Mouse (Mus musculus) G1E (cell line): ENCODE data around the gene Zbtb32. TPM values are rescaled to one million over a fixed set of nuclear protein-coding genes. Genes with fewer than 3 reads are reported as not detected.

Experiments
- ATAC-seq: 2 replicates; pipeline ENCODE4 v1.8.0; 2016; ENCODE audit warnings: mild to moderate bottlenecking; ENCODE audit not compliant: insufficient number of reproducible peaks, poor library complexity, low FRiP score, severe bottlenecking; ENCODE audit errors: extremely low read depth
- DNase-seq: peaks from one replicate; pipeline ENCODE4 v3.0.0; 2012; ENCODE audit warnings: low spot score
- H3K27me3 ChIP-seq: 2 replicates; pipeline ENCODE4 v1.6.1; 2012; ENCODE audit warnings: mild to moderate bottlenecking, low read length, inconsistent platforms; ENCODE audit not compliant: insufficient read depth
- H3K36me3 ChIP-seq: replicated peaks from 2 replicates; pipeline ENCODE3; 2012; ENCODE audit warnings: mild to moderate bottlenecking, inconsistent platforms
- H3K4me1 ChIP-seq: 2 replicates; pipeline ENCODE4 v1.6.1; 2012; ENCODE audit warnings: low read depth, low read length, inconsistent platforms, mixed read lengths; ENCODE audit not compliant: insufficient read depth
- H3K4me3 ChIP-seq: 2 replicates; pipeline ENCODE4 v1.5.1; 2012; ENCODE audit warnings: low read depth, mild to moderate bottlenecking, inconsistent platforms, low read length, moderate library complexity, mixed read lengths
- H3K9me3 ChIP-seq: replicated peaks from 2 replicates; pipeline ENCODE4 v1.6.1; 2012; ENCODE audit warnings: inconsistent platforms
- CTCF ChIP-seq: IDR thresholded peaks from 2 replicates; pipeline ENCODE4 v1.5.1; 2012; ENCODE audit warnings: low read depth, low read length, inconsistent platforms, mixed read lengths
- GATA1 ChIP-seq: IDR thresholded peaks from 2 replicates; pipeline ENCODE4 v1.6.1; 2012; ENCODE audit warnings: borderline replicate concordance, low read length, inconsistent platforms, mixed read lengths
- GATA2 ChIP-seq: IDR thresholded peaks from 2 replicates; pipeline ENCODE4 v1.6.1; 2012; ENCODE audit warnings: low read depth, low read length, inconsistent platforms, borderline replicate concordance
- POLR2AphosphoS5 ChIP-seq: IDR thresholded peaks from 2 replicates; pipeline ENCODE4 v1.6.1; 2012; ENCODE audit warnings: low read depth, low read length, inconsistent platforms; ENCODE audit not compliant: insufficient replicate concordance
- TAL1 ChIP-seq: conservative IDR thresholded peaks from 2 replicates; pipeline ENCODE4 v1.6.1; 2012; ENCODE audit warnings: low read depth, low read length, inconsistent platforms, mixed read lengths
- polyA plus RNA-seq: library from polyadenylated mRNA; stranded (reverse); fragments of >175 nt; gene quantifications from 2 replicates; pipeline ENCODE4 v1.2.3, GENCODE M21; 2012
- total RNA-seq, 2 experiments: library from RNA; stranded (forward) in 1 of 2; stranded (reverse) in 1 of 2; fragments of 200-1000 nt in 1 of 2; fragments of >200 nt in 1 of 2; fragmentation: Nextera tagmentation in 1 of 2; gene quantifications; 2 replicates each; pipeline ENCODE4 v1.2.3; 2014 to 2017

The Zbtb32 gene
- total and polyA plus RNA-seq, 3 experiments, result 0.05 to 0.30 TPM; not detected in 1

- peaks cover 75% of the 10 kb centered on the region for H3K36me3 ChIP-seq
- H3K27me3 ChIP-seq, result no peaks in the 10 kb centered on the region
- no peaks in the 10 kb centered on the region for H3K9me3 ChIP-seq
- peaks cover 51% of the 10 kb centered on the region for H3K4me1 ChIP-seq
- no peak for DNase-seq
- peak within 1 kb of the TSS; percentile 83; the same call in 1 of the 2 replicates for H3K4me3 ChIP-seq
- no peak for ATAC-seq
- TF ChIP-seq POLR2AphosphoS5, result no peak
- no peak for TF ChIP-seq GATA2
- no peak for TF ChIP-seq TAL1
- TF ChIP-seq GATA1, result no peak
- TF ChIP-seq CTCF, result no peak
Observed at GRCm38 (mm10) chr7:30564970-30565571, 33.6 kb downstream of the Zbtb32 start, which contains the start of gene Igflr1. Igflr1 (plus strand) TSS chr7:30565427.

- Histone ChIP-seq H3K4me1 (peaks cover 52% of the 10 kb centered on the region), H3K27me3 (no peaks in the 10 kb centered on the region), H3K4me3 (peak overlapping the region; percentile 83), H3K9me3 (no peaks in the 10 kb centered on the region), H3K36me3 (peaks cover 63% of the 10 kb centered on the region)
- ATAC-seq (no peak), DNase-seq (no peak)
- TF ChIP-seq GATA1, result no peak
- no peak for TF ChIP-seq GATA2
- TF ChIP-seq POLR2AphosphoS5, result no peak
- TF ChIP-seq CTCF, result no peak
- no peak for TF ChIP-seq TAL1
Observed at GRCm38 (mm10) chr7:30563906-30564280, 34.8 kb downstream of the Zbtb32 start.

- no peaks in the 10 kb centered on the region for H3K27me3 ChIP-seq
- H3K4me3 ChIP-seq, result peak within 1 kb of the TSS; percentile 83
- no peak for TF ChIP-seq GATA1
- H3K9me3 ChIP-seq, result no peaks in the 10 kb centered on the region
- H3K4me1 ChIP-seq, result peaks cover 58% of the 10 kb centered on the region
- DNase-seq (peak; percentile 82), ATAC-seq (peak; percentile 50)
- H3K36me3 ChIP-seq, result peaks cover 57% of the 10 kb centered on the region
Observed at GRCm38 (mm10) chr7:30563117-30563905, 35.4 kb downstream of the Zbtb32 start, which contains the start of the genes U2af1l4, Gm49396 and Psenen. U2af1l4 (plus strand) TSS chr7:30563301. Gm49396 (plus strand) TSS chr7:30563344. Psenen (minus strand) TSS chr7:30563627.

GRCm38 (mm10) chr7:30562526-30563116 lies 36.1 kb downstream of the Zbtb32 start:
- TF ChIP-seq GATA2 (no peak), TAL1 (no peak), GATA1 (no peak), POLR2AphosphoS5 (no peak), CTCF (no peak)
- peaks cover 64% of the 10 kb centered on the region for H3K4me1 ChIP-seq
- no peaks in the 10 kb centered on the region for H3K27me3 ChIP-seq
- peaks cover 57% of the 10 kb centered on the region for H3K36me3 ChIP-seq
- ATAC-seq (no peak; the same call in 1 of the 2 replicates), DNase-seq (no peak)
- H3K9me3 ChIP-seq, result no peaks in the 10 kb centered on the region
- peak overlapping the region; percentile 83 for H3K4me3 ChIP-seq

- no peak overlapping the region for H3K4me3 ChIP-seq
- H3K36me3 ChIP-seq, result peaks cover 57% of the 10 kb centered on the region
- no peaks in the 10 kb centered on the region for H3K27me3 ChIP-seq
- DNase-seq (no peak), ATAC-seq (no peak)
- H3K4me1 ChIP-seq, result peaks cover 46% of the 10 kb centered on the region
- H3K9me3 ChIP-seq, result no peaks in the 10 kb centered on the region
- TF ChIP-seq CTCF (no peak), GATA1 (no peak), POLR2AphosphoS5 (no peak), GATA2 (no peak), TAL1 (no peak)
Observed at GRCm38 (mm10) chr7:30560296-30560695, 38.4 kb downstream of the Zbtb32 start.

GRCm38 (mm10) chr7:30559443-30559954 lies 39.2 kb downstream of the Zbtb32 start, which contains the start of gene Lin37:
Lin37 (minus strand) TSS chr7:30559838.
- H3K9me3 ChIP-seq, result no peaks in the 10 kb centered on the region
- H3K36me3 ChIP-seq, result peaks cover 57% of the 10 kb centered on the region

More at GRCm38 (mm10) chr7:30559443-30559954, 39.2 kb downstream of the Zbtb32 start, which contains the start of gene Lin37:
- DNase-seq (peak; percentile 89), ATAC-seq (peak; percentile 82)
- Histone ChIP-seq H3K4me1 (peaks cover 38% of the 10 kb centered on the region), H3K4me3 (peak within 1 kb of the TSS; percentile 76), H3K27me3 (no peaks in the 10 kb centered on the region)
- TF ChIP-seq GATA2, result no peak
- no peak for TF ChIP-seq GATA1
- no peak for TF ChIP-seq POLR2AphosphoS5
- TF ChIP-seq CTCF, result no peak
- TF ChIP-seq TAL1, result no peak
